Mouse (Mus musculus) forebrain, postnatal 0 days (tissue): Measurements from ENCODE around the gene Mrpl57. TPM values are rescaled to one million over a fixed set of nuclear protein-coding genes. Genes with fewer than 3 reads are reported as not detected.

Experiments used
- ATAC-seq: fragments of 200-750 bp; cut with Nextera tagmentation; 2 replicates; pipeline ENCODE4 v1.8.0; 2017; ENCODE audit warnings: mild to moderate bottlenecking, moderate library complexity
- DNase-seq: peaks from one replicate; pipeline ENCODE4 v3.0.0-alpha.2; 2015
- H3K27ac ChIP-seq: fragments of 300-500 bp; sonication (generic); 2 replicates; pipeline ENCODE4 v1.5.1; 2014; ENCODE audit warnings: low read depth, mild to moderate bottlenecking, antibody characterized with exemption, low read length, moderate library complexity, mixed read lengths
- H3K27me3 ChIP-seq: fragments of 300-500 bp; sonication (generic); 2 replicates; pipeline ENCODE4 v1.6.1; 2014; ENCODE audit warnings: mild to moderate bottlenecking, low read length, mixed read lengths; ENCODE audit not compliant: insufficient read depth
- H3K36me3 ChIP-seq: fragments of 300-500 bp; sonication (generic); 2 replicates; pipeline ENCODE4 v1.6.1; 2014; ENCODE audit warnings: mild to moderate bottlenecking, moderate library complexity; ENCODE audit not compliant: insufficient read depth
- H3K4me1 ChIP-seq: fragments of 300-500 bp; sonication (generic); 2 replicates; pipeline ENCODE4 v1.6.1; 2014; ENCODE audit warnings: antibody characterized with exemption; ENCODE audit not compliant: insufficient read depth
- H3K4me2 ChIP-seq: fragments of 300-500 bp; sonication (generic); 2 replicates; pipeline ENCODE4 v1.6.1; 2014; ENCODE audit warnings: low read depth, mild to moderate bottlenecking, moderate library complexity
- H3K4me3 ChIP-seq: fragments of 300-500 bp; sonication (generic); 2 replicates; pipeline ENCODE4 v1.5.1; 2014; ENCODE audit warnings: low read depth, low read length, mixed read lengths
- H3K9ac ChIP-seq: fragments of 300-500 bp; sonication (generic); 2 replicates; pipeline ENCODE4 v1.6.1; 2014; ENCODE audit warnings: mild to moderate bottlenecking
- H3K9me3 ChIP-seq: fragments of 300-500 bp; sonication (generic); 2 replicates; pipeline ENCODE4 v1.6.1; 2016; ENCODE audit warnings: low read length
- CTCF ChIP-seq: sonication (generic); IDR thresholded peaks from 2 replicates; pipeline ENCODE4 v1.5.1; 2016; ENCODE audit warnings: antibody characterized with exemption, control low read depth, low read depth
- WGBS: fragments of 180-500 bp; shearing (Covaris S2); extraction: QIAGEN DNeasy Blood & Tissue Kit; methylation state at CpG from one replicate; pipeline ENCODE4 v1.1.7; 2014; 5-methylcytosine and 5-hydroxymethylcytosine counted together
- polyA plus RNA-seq: library from polyadenylated mRNA; unstranded; fragments of >200 nt; fragmentation: Nextera tagmentation; extraction: Ambion mirVana; gene quantifications from 2 replicates; pipeline ENCODE4 v1.2.1, GENCODE M21; 2015
- total RNA-seq: library from RNA; depleted of rRNA; stranded (reverse); fragments of >200 nt; gene quantifications from 2 replicates; pipeline ENCODE4 v1.2.3, GENCODE M21; 2014; rRNA removed

Gene Mrpl57
- total RNA-seq (53.1 and 57.1 TPM in 2 replicates), polyA plus RNA-seq (234 and 291 TPM in 2 replicates)

DNA sequence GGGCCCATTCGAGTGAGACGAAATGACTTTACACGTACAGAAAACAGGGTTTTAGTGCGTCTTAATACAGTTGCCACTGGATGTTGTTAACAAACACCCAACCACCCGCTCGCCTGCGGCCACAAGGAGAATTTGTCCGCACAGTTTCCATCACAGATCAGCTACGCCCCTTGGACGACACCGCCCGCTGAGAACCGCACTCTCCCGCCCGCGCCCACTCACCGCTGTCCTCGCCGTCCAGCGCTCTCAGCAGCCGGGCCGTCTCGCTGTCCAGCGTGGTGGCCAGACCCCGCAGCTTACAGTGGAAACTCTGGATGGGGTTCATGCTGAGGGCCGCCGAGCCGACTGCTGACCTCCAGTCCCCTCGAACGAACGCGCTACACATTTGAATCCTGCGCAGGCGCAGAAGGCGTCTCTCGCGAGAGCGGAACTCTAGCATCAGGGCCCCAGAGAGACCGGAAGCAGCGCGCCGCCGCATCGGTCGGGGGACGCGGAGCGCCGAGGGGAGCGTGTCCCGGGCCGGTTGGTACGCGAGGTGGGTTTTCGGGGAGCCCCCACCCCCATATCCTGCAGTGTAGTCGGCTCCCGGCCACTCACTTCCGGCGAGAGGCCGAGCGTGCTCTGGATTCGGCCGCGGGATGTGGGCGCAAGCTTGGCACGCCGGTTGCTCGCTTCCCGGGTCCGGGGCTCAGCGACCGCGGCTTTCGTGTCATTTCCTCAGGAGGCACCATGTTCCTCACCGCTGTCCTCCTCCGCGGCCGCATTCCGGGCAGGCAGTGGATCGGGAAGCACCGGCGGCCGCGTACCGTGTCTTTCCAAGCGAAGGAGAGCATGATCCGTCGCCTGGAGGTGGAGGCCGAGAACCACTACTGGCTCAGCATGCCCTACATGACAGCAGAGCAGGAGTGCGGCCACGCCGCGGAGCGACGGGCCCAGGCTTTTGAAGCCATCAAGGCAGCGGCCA is at the start of gene Mrpl57, which contains the start of gene Ska3:
Gene Mrpl57 (plus strand): TSS at position 447 of the 964 bp plus-strand sequence.
Gene Ska3 (minus strand): TSS at position 398 of the 964 bp plus-strand sequence.
- peak; percentile 98 for ATAC-seq
- peak within 1 kb of the TSS; percentile 94 for H3K27ac ChIP-seq
- 1% methylated on average over 96 of the region's 96 CpGs for WGBS

GRCm38 (mm10) chr14:57787406-57787805 is 38.6 kb upstream of the Mrpl57 start:
- Histone ChIP-seq H3K4me2 (no peak overlapping the region), H3K27me3 (no peaks in the 10 kb centered on the region), H3K4me1 (no peaks in the 10 kb centered on the region), H3K9me3 (no peaks in the 10 kb centered on the region), H3K9ac (no peak overlapping the region), H3K27ac (no peak overlapping the region), H3K4me3 (no peak overlapping the region), H3K36me3 (no peaks in the 10 kb centered on the region)
- ATAC-seq (no peak), DNase-seq (no peak)
- no peak for TF ChIP-seq CTCF
- 56% methylated on average over 4 of the region's 4 CpGs for WGBS

More for the DNA sequence above, at the start of gene Mrpl57, which contains the start of gene Ska3:
- DNase-seq, result peak; percentile 95
- Histone ChIP-seq H3K9ac (peak within 1 kb of the TSS; percentile 92), H3K4me3 (peak within 1 kb of the TSS; percentile 89), H3K36me3 (no peaks in the 10 kb centered on the region), H3K9me3 (no peaks in the 10 kb centered on the region), H3K4me1 (peaks cover 11% of the 10 kb centered on the region; the same call in 1 of the 2 replicates), H3K4me2 (peak within 1 kb of the TSS; percentile 83), H3K27me3 (no peaks in the 10 kb centered on the region)
- peak; percentile 14; the same call in 1 of the 2 replicates for TF ChIP-seq CTCF

DNA sequence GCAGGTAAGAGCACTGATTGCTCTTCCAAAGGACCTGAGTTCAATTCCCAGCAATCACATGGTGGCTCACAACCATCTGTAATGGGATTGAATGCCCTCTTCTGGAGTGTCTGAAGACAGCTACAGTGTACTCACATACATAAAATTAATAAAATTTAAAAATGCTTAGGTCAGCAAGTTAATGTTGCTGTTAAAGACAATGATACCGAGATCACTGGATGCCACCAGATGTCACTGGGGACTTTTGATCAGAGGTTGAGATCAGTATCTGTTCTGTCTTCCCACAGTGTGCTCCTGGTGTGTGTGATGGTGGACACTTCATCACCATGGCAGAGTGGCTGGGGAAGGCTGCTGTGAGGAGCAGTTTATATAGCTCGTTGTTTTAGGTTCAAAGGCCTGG is 36.7 kb upstream of the Mrpl57 start:
- H3K27me3 ChIP-seq, result no peaks in the 10 kb centered on the region
- WGBS, result 85% methylated on average over 2 of the region's 2 CpGs
- TF ChIP-seq CTCF, result no peak
- H3K4me1 ChIP-seq, result no peaks in the 10 kb centered on the region
- H3K9me3 ChIP-seq, result no peaks in the 10 kb centered on the region
- H3K36me3 ChIP-seq, result no peaks in the 10 kb centered on the region
- H3K4me3 ChIP-seq, result no peak overlapping the region
- no peak overlapping the region for H3K9ac ChIP-seq
- no peak overlapping the region for H3K27ac ChIP-seq
- no peak for ATAC-seq
- no peak for DNase-seq
- no peak overlapping the region for H3K4me2 ChIP-seq

DNA sequence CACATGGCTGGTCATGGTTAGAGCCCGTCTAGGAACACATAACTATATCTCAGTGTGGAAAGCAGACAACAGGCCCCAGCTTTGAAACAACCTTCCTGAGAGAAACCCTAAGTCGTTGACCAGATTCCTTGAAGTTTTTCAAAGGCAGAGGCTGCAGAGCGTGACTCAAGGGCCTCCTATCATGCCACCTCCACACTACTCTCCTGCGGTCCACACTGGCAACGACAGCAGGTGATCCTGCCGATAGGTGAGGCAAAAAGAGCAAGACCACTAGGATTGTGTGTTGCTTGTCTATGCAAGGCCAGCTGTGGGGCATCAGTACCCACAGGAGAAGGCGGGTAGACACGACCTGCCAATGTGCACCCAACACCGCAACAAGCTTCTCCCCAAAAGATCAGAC is 36.3 kb upstream of the Mrpl57 start:
- Histone ChIP-seq H3K36me3 (no peaks in the 10 kb centered on the region), H3K9me3 (no peaks in the 10 kb centered on the region), H3K27me3 (no peaks in the 10 kb centered on the region), H3K4me2 (no peak overlapping the region), H3K4me1 (no peaks in the 10 kb centered on the region), H3K27ac (no peak overlapping the region), H3K9ac (no peak overlapping the region), H3K4me3 (no peak overlapping the region)
- TF ChIP-seq CTCF, result no peak
- ATAC-seq, result no peak
- WGBS, result 95% methylated on average over 9 of the region's 9 CpGs
- no peak for DNase-seq

DNA sequence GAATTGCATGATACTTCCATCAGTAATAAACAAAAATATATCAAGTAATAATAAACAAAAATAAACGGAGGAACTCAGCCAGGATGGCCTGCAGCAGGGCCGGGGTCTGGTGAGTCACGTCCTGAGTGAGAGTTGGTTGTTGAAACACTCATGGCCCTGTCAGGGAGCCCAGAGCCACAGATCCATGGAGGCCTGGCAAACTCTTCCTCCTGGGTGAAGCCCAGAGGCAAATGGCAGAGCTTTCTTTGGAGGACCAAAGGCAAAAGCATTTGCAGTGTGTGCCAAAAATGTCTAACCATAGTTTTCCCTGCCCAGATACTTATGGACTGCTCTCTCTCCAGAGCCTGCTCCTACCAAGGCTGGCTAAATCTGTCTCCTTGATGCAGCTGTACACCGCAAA is 34.9 kb upstream of the Mrpl57 start:
- no peak for ATAC-seq

GRCm38 (mm10) chr14:57797551-57797950 is 28.5 kb upstream of the Mrpl57 start:
- peaks cover 9% of the 10 kb centered on the region for H3K36me3 ChIP-seq
- peak overlapping the region; percentile 79 for H3K4me2 ChIP-seq
- H3K9ac ChIP-seq, result peak overlapping the region; percentile 75
- WGBS, result 12% methylated on average over 7 of the region's 7 CpGs
- H3K27ac ChIP-seq, result peak overlapping the region; percentile 73
- H3K9me3 ChIP-seq, result no peaks in the 10 kb centered on the region
- DNase-seq (no peak), ATAC-seq (peak; percentile 40)
- peak overlapping the region; percentile 83 for H3K4me3 ChIP-seq
- H3K4me1 ChIP-seq, result no peaks in the 10 kb centered on the region
- no peaks in the 10 kb centered on the region for H3K27me3 ChIP-seq
- peak; percentile 42 for TF ChIP-seq CTCF

More for the DNA sequence above, 34.9 kb upstream of the Mrpl57 start:
- no peaks in the 10 kb centered on the region for H3K4me1 ChIP-seq
- H3K9ac ChIP-seq, result no peak overlapping the region
- TF ChIP-seq CTCF, result no peak
- no peak overlapping the region for H3K4me2 ChIP-seq
- 83% methylated on average over 4 of the region's 4 CpGs for WGBS
- DNase-seq, result no peak
- no peak overlapping the region for H3K4me3 ChIP-seq
- H3K27me3 ChIP-seq, result no peaks in the 10 kb centered on the region
- no peak overlapping the region for H3K27ac ChIP-seq
- H3K9me3 ChIP-seq, result no peaks in the 10 kb centered on the region
- no peaks in the 10 kb centered on the region for H3K36me3 ChIP-seq
